Mouse (Mus musculus) heart, postnatal 25 days (tissue): ENCODE results near the gene Btk. TPM values are rescaled to one million over a fixed set of nuclear protein-coding genes. Genes with fewer than 3 reads are reported as not detected.

Experiments
- DNase-seq: peaks from one replicate; pipeline ENCODE4 v3.0.0; 2022; ENCODE audit warnings: low spot score
- intact Hi-C: fragments of 180-260 bp; cut with DNase I; formaldehyde crosslinking; loops from one replicate; pipeline ENCODE4 v1.15.1; 2025
- total RNA-seq, 2 experiments: library from RNA; stranded (reverse); gene quantifications; 2 replicates each; pipeline ENCODE4 v1.2.3; 2021

Gene Btk
- total RNA-seq, 2 experiments from 2014 or later, result 1.0 to 1.1 TPM

DNA sequence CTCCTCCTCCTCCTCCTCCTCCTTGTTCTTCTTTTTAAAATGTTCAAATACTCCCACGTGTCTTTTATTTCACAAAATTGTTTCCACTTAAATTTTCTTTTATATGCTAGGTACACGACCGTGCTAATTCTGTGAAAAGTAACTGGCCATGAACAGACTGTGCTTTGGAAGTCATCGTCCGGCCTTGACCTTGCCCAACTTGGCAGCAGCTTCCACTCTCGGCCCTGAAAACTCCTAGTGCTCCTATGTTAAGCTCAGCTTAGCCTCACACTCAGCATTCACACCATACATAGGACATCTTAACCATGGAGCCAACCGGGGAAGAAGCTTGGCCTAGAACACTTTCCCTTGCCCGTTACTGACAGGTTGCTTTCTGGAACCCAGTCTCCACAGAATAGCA is 82.7 kb downstream of the Btk start:
- intact Hi-C loops, result no loop called here
- no peak for DNase-seq

Other genes starting within 250 kb of the Btk start
- under 1 TPM; 0.08 to 0.39 TPM for gene Drp2, start 179.0 kb downstream of the Btk start, total RNA-seq
- gene Taf7l, start 107.1 kb downstream of the Btk start, total RNA-seq, result not detected
- gene Timm8a1, start 41.7 kb downstream of the Btk start, total RNA-seq, result 10 to 100 TPM; 22.6 to 24.7 TPM
- gene Rpl36a, start 2.1 kb upstream of the Btk start, total RNA-seq, result 100 to 1,000 TPM; 103 to 104 TPM
- gene Gla, start 17.6 kb upstream of the Btk start, total RNA-seq, result 1 to 10 TPM; 1.6 to 2.1 TPM
- 10 to 100 TPM; 61.4 to 75.0 TPM for gene Hnrnph2, start 17.6 kb upstream of the Btk start, total RNA-seq
- 1 to 10 TPM; 9.2 to 9.6 TPM for gene Armcx4, start 102.9 kb upstream of the Btk start, total RNA-seq
- 1 to 10 TPM; 5.2 to 5.5 TPM for gene Armcx1, start 134.4 kb upstream of the Btk start, total RNA-seq
- 1 to 10 TPM in 1 of 2 experiments, under 1 TPM in 1; 0.60 to 1.3 TPM for gene Armcx6, start 167.8 kb upstream of the Btk start, total RNA-seq
- gene Armcx3, start 173.0 kb upstream of the Btk start, total RNA-seq, result 10 to 100 TPM; 21.0 to 23.4 TPM
- 1 to 10 TPM; 8.1 to 8.8 TPM for gene Armcx2, start 225.7 kb upstream of the Btk start, total RNA-seq